Mouse (Mus musculus) brown adipose tissue, adult 24 weeks (tissue): ENCODE measurements around the gene Adcy1. TPM values are rescaled to one million over a fixed set of nuclear protein-coding genes. Genes with fewer than 3 reads are reported as not detected.

Experiments used
- H3K27ac ChIP-seq: fragments of 200-500 bp; replicated peaks from 2 replicates; pipeline ENCODE4 v1.5.1; 2012; ENCODE audit warnings: low read depth, mild to moderate bottlenecking, low read length
- H3K4me1 ChIP-seq: fragments of 200-500 bp; 2 replicates; pipeline ENCODE4 v1.6.1; 2012; ENCODE audit warnings: low read length, mixed read lengths; ENCODE audit not compliant: control insufficient read depth, insufficient read depth, insufficient read length
- H3K4me3 ChIP-seq: fragments of 200-500 bp; 2 replicates; pipeline ENCODE4 v1.5.1; 2012; ENCODE audit warnings: low read depth, mild to moderate bottlenecking, low read length, moderate library complexity; ENCODE audit not compliant: insufficient read depth
- polyA plus RNA-seq: library from polyadenylated mRNA; stranded (reverse); fragments of >200 nt; gene quantifications from 2 replicates; pipeline ENCODE4 v1.2.4, GENCODE M21; 2012; ENCODE audit not compliant: missing spikeins, insufficient read depth, insufficient read length

The Adcy1 gene
- polyA plus RNA-seq, 1 experiment: not detected

DNA sequence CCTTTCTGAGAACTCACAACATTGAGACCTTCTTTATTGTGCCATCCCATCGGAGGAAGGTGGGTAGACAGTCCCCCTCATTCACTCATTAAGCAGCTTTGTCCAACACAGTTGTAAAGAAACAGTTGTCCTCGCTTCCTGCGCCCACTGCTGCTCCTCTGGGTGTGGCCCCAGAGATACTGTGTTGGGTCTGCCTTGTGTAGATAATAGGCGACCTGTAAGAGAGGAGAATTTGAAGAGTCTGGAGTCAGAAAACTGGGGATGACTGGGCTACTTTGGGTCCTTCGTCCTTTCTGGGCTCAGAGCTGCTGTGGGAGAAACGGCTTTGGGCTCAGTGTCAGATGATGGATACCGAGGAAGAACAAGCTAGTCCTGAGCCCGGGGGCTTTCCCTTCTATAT, 75.1 kb downstream of the Adcy1 start:
- no peak overlapping the region for H3K27ac ChIP-seq

DNA sequence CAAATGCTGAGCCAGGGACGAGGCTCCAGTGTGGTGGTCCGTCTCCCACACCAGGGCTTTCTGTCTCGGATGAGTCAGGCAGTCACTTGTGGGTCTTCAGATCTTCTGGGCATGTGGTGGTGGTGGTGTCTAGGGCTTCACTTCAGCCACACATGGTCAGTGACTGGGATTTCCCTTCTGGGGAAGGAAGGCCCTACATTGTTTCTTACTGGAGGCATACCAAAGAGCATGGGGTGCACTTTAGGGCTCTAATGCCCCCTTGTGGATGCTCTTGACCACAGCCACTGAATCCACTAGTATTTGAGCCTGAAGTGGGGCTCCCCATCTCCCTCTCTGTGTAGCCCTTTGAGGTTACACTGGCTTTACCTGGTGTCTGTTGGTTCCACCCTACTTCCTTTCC, 77.2 kb downstream of the Adcy1 start:
- H3K4me1 ChIP-seq: no peaks in the 10 kb centered on the region; the same call in 1 of the 2 replicates
- H3K4me3 ChIP-seq: no peak overlapping the region
- no peak overlapping the region for H3K27ac ChIP-seq

More for the DNA sequence above, 75.1 kb downstream of the Adcy1 start:
- Histone ChIP-seq H3K4me3 (no peak overlapping the region), H3K4me1 (no peaks in the 10 kb centered on the region; the same call in 1 of the 2 replicates)

DNA sequence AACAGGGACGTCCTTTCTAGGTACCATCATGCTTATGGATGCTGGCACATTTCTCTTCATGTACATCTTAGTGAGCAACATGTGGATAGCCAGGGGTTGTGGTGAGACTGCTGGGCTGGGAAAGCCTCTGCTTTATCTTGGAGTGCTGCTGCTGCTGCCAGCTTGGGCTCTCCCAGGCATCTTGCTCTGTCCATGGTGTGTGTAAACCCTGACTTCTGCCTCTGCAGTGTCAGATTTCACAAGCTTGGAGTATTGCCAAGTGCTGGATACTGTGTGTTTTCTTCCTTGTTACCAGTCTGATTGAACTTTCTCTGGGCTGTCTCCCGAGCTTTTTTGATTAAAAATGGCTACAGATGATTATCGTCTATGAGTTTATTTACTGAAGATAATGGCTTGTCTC, 79.4 kb downstream of the Adcy1 start:
- H3K27ac ChIP-seq: no peak overlapping the region
- H3K4me1 ChIP-seq: no peaks in the 10 kb centered on the region
- H3K4me3 ChIP-seq: no peak overlapping the region

DNA sequence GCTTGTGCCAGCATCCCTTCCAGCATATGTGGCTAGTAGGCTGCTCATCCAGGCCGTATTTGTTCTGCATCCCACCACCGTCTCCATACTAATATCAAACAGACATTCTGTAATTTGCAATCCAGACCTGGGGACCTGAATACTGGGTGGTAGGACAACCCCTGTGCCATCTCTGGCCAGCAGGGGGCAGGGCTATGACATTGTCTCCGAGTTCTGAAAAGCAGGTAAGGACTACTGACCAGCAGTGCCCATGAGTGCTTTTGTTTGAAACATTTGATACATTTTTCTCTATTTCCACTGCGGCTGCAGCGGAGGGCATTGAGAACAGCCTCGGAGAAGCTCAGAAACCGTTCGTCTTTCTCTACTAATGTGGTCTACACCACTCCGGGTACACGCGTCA, 81.1 kb downstream of the Adcy1 start:
- H3K4me3 ChIP-seq: no peak overlapping the region
- no peaks in the 10 kb centered on the region for H3K4me1 ChIP-seq
- no peak overlapping the region for H3K27ac ChIP-seq

DNA sequence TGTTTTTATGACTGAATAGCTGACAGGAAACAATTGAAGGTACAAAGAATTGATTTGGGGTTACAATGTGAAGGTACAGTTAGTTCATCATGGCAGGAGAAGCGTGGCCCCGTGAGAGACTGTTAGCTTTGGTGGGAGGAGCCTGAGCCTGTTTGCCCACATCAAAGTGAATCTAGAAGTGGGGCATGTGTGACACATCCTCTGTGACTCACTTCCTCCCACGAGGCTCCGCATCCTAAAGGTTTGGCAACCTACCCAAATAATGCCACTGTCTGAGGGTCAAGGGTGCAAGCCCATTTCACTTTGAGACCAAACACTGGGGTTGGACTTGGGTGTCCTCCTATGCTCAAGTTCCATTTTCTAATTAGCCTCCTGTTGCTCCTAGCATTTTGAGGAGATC, 81.9 kb downstream of the Adcy1 start:
- Histone ChIP-seq H3K27ac (no peak overlapping the region), H3K4me1 (no peaks in the 10 kb centered on the region), H3K4me3 (no peak overlapping the region)

DNA sequence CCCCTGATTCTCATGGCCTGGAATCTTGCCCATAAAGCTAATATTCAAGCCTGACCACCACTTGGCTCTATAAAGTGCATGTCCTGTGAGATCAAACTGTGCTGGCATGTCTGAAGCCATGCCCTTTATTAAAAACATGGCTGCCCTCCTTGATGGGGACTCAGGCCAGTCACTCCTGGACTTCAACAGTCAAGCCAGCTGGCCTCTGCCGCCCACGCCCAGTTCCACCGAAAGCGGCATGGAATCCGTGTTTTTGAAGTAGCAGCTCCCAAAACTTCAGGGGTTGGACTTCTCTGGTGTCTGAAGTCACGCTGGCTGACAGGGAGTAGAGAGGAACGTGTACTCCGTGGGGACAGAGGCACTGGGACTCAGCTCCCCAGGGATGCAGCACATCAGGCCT, 84.2 kb downstream of the Adcy1 start:
- Histone ChIP-seq H3K27ac (no peak overlapping the region), H3K4me3 (no peak overlapping the region), H3K4me1 (no peaks in the 10 kb centered on the region)

DNA sequence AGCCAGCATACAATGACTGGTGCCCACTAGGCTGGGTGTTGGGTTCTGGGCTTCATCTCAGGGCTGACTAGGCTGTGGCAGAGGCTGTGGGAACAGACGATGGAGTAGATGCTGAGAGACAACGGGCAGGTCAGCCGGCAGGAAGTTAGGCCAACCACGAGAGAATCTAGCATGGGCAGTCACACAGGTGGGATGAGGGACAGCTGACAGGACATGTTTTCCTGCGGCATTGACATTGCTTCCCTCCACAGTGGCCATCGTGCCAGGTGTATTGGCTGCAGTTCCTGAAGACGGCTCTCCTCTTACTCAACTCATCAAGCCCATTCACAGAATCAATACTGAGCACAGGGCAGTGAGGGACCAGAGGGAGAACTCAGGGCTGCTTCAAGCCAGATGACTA, 84.7 kb downstream of the Adcy1 start:
- Histone ChIP-seq H3K27ac (no peak overlapping the region), H3K4me1 (no peaks in the 10 kb centered on the region), H3K4me3 (no peak overlapping the region)

GRCm38 (mm10) chr11:7149471-7149870, 86.2 kb downstream of the Adcy1 start:
- no peak overlapping the region for H3K4me3 ChIP-seq
- no peaks in the 10 kb centered on the region for H3K4me1 ChIP-seq
- H3K27ac ChIP-seq: no peak overlapping the region

- no peak overlapping the region for H3K27ac ChIP-seq
- no peak overlapping the region for H3K4me3 ChIP-seq
- H3K4me1 ChIP-seq: no peaks in the 10 kb centered on the region
These were observed 87.2 kb downstream of the Adcy1 start for GRCm38 (mm10) chr11:7150511-7150910.

- no peak overlapping the region for H3K4me3 ChIP-seq
- H3K27ac ChIP-seq: no peak overlapping the region
- H3K4me1 ChIP-seq: no peaks in the 10 kb centered on the region
These were observed 89.1 kb downstream of the Adcy1 start for GRCm38 (mm10) chr11:7152371-7152770.

DNA sequence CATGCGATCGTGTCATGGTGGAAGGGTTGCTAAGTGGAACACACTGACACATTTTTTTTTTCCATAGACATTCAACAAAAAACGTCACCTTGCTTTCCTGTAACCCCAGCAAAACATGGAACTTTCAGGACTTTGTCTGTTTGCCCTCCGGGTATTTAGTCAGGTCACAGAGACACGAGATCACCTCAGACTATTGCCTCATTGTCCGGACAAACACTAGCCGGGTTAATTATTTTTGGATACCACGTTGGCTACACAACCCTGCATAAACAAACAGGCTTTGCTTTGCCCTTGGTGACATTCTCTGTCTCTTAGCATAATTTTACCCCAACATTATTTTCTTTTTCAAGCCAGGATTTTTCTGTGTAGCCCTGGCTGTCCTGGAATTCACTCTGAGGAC, 89.8 kb downstream of the Adcy1 start:
- Histone ChIP-seq H3K4me3 (no peak overlapping the region), H3K27ac (no peak overlapping the region), H3K4me1 (no peaks in the 10 kb centered on the region)

DNA sequence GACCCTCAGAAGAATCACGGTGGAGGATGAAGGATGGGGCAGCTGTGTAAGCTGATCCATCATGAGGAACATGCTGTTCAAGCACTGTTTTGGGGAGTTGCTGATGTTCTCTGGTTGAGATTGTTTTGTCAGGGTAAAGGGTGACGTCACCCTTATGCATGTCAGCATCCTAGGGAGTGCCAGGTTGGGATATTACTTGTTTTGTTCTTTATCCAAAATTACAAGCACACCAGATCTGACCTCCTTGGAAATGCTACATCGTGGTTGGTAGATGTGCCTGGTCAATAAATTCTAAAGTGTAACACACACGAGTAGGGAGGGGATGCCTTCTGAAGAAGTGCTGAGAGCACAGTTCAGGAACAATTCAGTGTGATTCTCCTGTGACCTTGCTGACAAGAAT, 93.1 kb downstream of the Adcy1 start:
- Histone ChIP-seq H3K27ac (no peak overlapping the region), H3K4me1 (no peaks in the 10 kb centered on the region), H3K4me3 (no peak overlapping the region)

DNA sequence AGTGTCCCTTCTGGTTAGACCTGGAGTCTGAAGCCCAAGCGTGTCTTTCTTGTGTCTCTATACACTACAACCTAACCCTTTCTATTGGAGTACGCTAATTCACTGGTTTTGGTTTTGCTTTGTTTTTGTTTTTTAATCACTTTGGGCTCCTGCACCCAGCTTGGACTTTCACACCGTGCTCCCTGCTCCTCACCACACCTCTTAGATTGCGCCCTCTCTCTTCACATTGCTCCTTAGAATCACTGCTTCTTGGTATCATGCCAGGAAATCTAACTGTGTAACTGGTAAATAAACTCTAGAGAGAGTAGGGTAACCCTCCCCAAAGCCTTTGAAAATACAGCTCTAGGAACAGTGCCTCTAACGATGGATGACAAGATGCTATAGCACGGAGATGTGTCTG, 94.9 kb downstream of the Adcy1 start:
- H3K27ac ChIP-seq: no peak overlapping the region
- H3K4me1 ChIP-seq: no peaks in the 10 kb centered on the region
- no peak overlapping the region for H3K4me3 ChIP-seq

DNA sequence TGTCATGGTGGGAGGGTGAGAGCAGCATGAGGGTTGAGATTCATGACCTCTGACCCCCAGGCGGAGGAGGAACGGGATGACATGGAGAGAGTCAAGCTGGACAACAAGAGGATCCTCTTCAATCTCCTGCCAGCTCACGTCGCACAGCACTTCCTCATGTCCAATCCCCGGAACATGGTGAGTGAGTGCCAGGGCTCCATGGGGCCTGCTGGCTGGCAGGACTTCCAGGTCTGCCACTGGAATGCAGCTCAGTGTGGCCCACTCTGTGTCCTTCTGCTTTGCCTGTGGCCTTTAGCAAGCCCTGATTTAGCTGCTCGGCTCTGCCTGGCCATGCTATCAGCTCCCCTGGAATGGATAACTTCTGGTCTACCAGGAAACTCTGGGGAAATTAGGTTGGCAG, 96.9 kb downstream of the Adcy1 start:
- Histone ChIP-seq H3K27ac (no peak overlapping the region), H3K4me3 (no peak overlapping the region), H3K4me1 (no peaks in the 10 kb centered on the region)

- Histone ChIP-seq H3K27ac (no peak overlapping the region), H3K4me1 (no peaks in the 10 kb centered on the region), H3K4me3 (no peak overlapping the region)
These were observed 97.4 kb downstream of the Adcy1 start for GRCm38 (mm10) chr11:7160637-7161101.

- Histone ChIP-seq H3K4me3 (no peak overlapping the region), H3K4me1 (no peaks in the 10 kb centered on the region)
These were observed 98.3 kb downstream of the Adcy1 start for GRCm38 (mm10) chr11:7161502-7162174.

More at GRCm38 (mm10) chr11:7161502-7162174, 98.3 kb downstream of the Adcy1 start:
- H3K27ac ChIP-seq: no peak overlapping the region
